Mouse (Mus musculus) MEL (cell line): ENCODE data around the gene Nectin2.

ENCODE experiments used
- CTCF ChIP-seq, 3 experiments: IDR thresholded peaks in 2 of 3; conservative IDR thresholded peaks in 1 of 3; 2 replicates each; pipeline ENCODE4 v1.5.1; 2011 to 2012; ENCODE audit warnings: low read length in 3 of 3, low read depth in 2 of 3, mild to moderate bottlenecking in 2 of 3, improper control_type of control experiment in 1 of 3, inconsistent platforms in 1 of 3, mixed read lengths in 1 of 3, moderate library complexity in 1 of 3; ENCODE audit not compliant: control insufficient read depth in 1 of 3, insufficient read depth in 1 of 3, poor library complexity in 1 of 3, severe bottlenecking in 1 of 3
- MYB ChIP-seq: IDR thresholded peaks from 2 replicates; pipeline ENCODE4 v1.6.1; 2011; ENCODE audit warnings: mild to moderate bottlenecking, low read depth, low read length, improper control_type of control experiment
- RAD21 ChIP-seq: IDR thresholded peaks from 2 replicates; pipeline ENCODE4 v1.6.1; 2011; ENCODE audit warnings: mild to moderate bottlenecking, low read depth, low read length, improper control_type of control experiment
- ZC3H11A ChIP-seq: IDR thresholded peaks from 2 replicates; pipeline ENCODE4 v1.6.1; 2012; ENCODE audit warnings: low read depth, mild to moderate bottlenecking, inconsistent platforms, low read length, improper control_type of control experiment

GRCm38 (mm10) chr7:19705271-19705670 lies 45.0 kb downstream of the Nectin2 start:
- TF ChIP-seq ZC3H11A (no peak), MYB (no peak), CTCF (IDR thresholded peaks at IDR 0.05 in 2 of 3, conservative IDR thresholded peaks at IDR 0.05 in 1 of 3; ENCODE audit: control insufficient read depth in 1 of 3, insufficient read depth in 1 of 3, low read depth in 2 of 3, low read length in 3 of 3, poor library complexity in 1 of 3, severe bottlenecking in 1 of 3) (no peak), RAD21 (no peak)
